ENCODE assay signal across 7 mouse cellular contexts in genomic region chr7:46839446-46839845, GRCm38 (mm10). TPM values are rescaled to one million over a fixed set of nuclear protein-coding genes. Genes with fewer than 3 reads are reported as not detected.
A peak's percentile ranks its signal among the peaks of the same experiment; 100 is the strongest.
DNase-seq lines count a peak whose midpoint lies in the region; ATAC-seq and TF ChIP-seq lines count a peak whose summit lies in the region.

No protein-coding gene starts in this region.

- no peak overlapping the region for H3K4me3 ChIP-seq in midbrain, embryonic 15.5 days
- no peak overlapping the region for H3K4me3 ChIP-seq in midbrain, embryonic 14.5 days (replicated peaks; ENCODE audit: low read depth, low read length)
- no peak overlapping the region for H3K4me3 ChIP-seq in heart, embryonic 12.5 days
- H3K4me3 ChIP-seq in midbrain, postnatal 0 days (ENCODE audit: low read depth, low read length), result no peak overlapping the region

- no peak for DNase-seq in midbrain, embryonic 14.5 days
- DNase-seq in kidney, postnatal 25 days, result peak; percentile 76 to 89
- no peak for DNase-seq in midbrain, postnatal 0 days (ENCODE audit: low spot score)
- no peak for DNase-seq in thymus, adult 18-20 months
- DNase-seq in spleen, postnatal 36 days (ENCODE audit: low spot score in 2 of 2), result no peak

- H3K9ac ChIP-seq in midbrain, embryonic 15.5 days, result no peak overlapping the region
- H3K9ac ChIP-seq in midbrain, embryonic 14.5 days (replicated peaks; ENCODE audit: low read length), result no peak overlapping the region
- H3K9ac ChIP-seq in heart, embryonic 12.5 days, result no peak overlapping the region
- no peak overlapping the region for H3K9ac ChIP-seq in midbrain, postnatal 0 days (replicated peaks; ENCODE audit: low read length, poor library complexity, severe bottlenecking)

- TF ChIP-seq CTCF in midbrain, postnatal 0 days (IDR thresholded peaks at IDR 0.05), result no peak

- H3K36me3 ChIP-seq in midbrain, embryonic 15.5 days (replicated peaks), result no peaks in the 10 kb centered on the region
- no peaks in the 10 kb centered on the region for H3K36me3 ChIP-seq in midbrain, embryonic 14.5 days (ENCODE audit: control insufficient read depth, insufficient read depth, low read length)
- H3K36me3 ChIP-seq in heart, embryonic 12.5 days, result no peaks in the 10 kb centered on the region
- no peaks in the 10 kb centered on the region for H3K36me3 ChIP-seq in midbrain, postnatal 0 days (ENCODE audit: insufficient read depth, low read length)

- H3K27me3 ChIP-seq in midbrain, embryonic 15.5 days (replicated peaks), result 0 out of 2 replicates have a peak, but pooled peaks cover 4% of the 10 kb centered on the region
- no peaks in the 10 kb centered on the region for H3K27me3 ChIP-seq in midbrain, embryonic 14.5 days (ENCODE audit: control insufficient read depth, insufficient read depth, low read length)
- H3K27me3 ChIP-seq in heart, embryonic 12.5 days (replicated peaks), result peaks cover 5% of the 10 kb centered on the region; the same call in 1 of the 2 replicates
- H3K27me3 ChIP-seq in midbrain, postnatal 0 days (ENCODE audit: insufficient read depth, low read length), result no peaks in the 10 kb centered on the region

- ATAC-seq in midbrain, embryonic 15.5 days (replicated peaks), result no peak
- ATAC-seq in midbrain, embryonic 14.5 days (ENCODE audit: low FRiP score, low TSS enrichment), result no peak
- no peak for ATAC-seq in heart, embryonic 12.5 days (ENCODE audit: insufficient number of reproducible peaks, low FRiP score)
- ATAC-seq in midbrain, postnatal 0 days (ENCODE audit: low FRiP score), result no peak

- no peaks in the 10 kb centered on the region for H3K9me3 ChIP-seq in midbrain, embryonic 15.5 days
- H3K9me3 ChIP-seq in midbrain, embryonic 14.5 days (ENCODE audit: control insufficient read depth, low read length), result no peaks in the 10 kb centered on the region
- H3K9me3 ChIP-seq in heart, embryonic 12.5 days (replicated peaks), result no peaks in the 10 kb centered on the region
- no peaks in the 10 kb centered on the region for H3K9me3 ChIP-seq in midbrain, postnatal 0 days (ENCODE audit: low read length)

- 40% methylated on average over 7 of the region's 7 CpGs for WGBS in midbrain, embryonic 15.5 days
- WGBS in midbrain, embryonic 14.5 days, result 32% methylated on average over 7 of the region's 7 CpGs
- WGBS in heart, embryonic 12.5 days, result 18% methylated on average over 7 of the region's 7 CpGs
- whole genome bisulfite sequencing in midbrain, postnatal 0 days, result 37% methylated on average over 7 of the region's 7 CpGs

- 0 out of 2 replicates have a peak overlapping the region, but pooled peaks have one; percentile 67 for H3K27ac ChIP-seq in midbrain, embryonic 15.5 days
- H3K27ac ChIP-seq in midbrain, embryonic 14.5 days (replicated peaks; ENCODE audit: low read depth, low read length), result no peak overlapping the region
- peak overlapping the region; percentile 59; the same call in 1 of the 2 replicates for H3K27ac ChIP-seq in heart, embryonic 12.5 days (ENCODE audit: poor library complexity, severe bottlenecking)
- peak overlapping the region; percentile 48; the same call in 1 of the 2 replicates for H3K27ac ChIP-seq in midbrain, postnatal 0 days (ENCODE audit: low read depth, low read length)

- H3K4me2 ChIP-seq in midbrain, embryonic 15.5 days, result peak overlapping the region; percentile 7; the same call in 1 of the 2 replicates
- H3K4me2 ChIP-seq in midbrain, embryonic 14.5 days (ENCODE audit: low read length), result no peak overlapping the region
- H3K4me2 ChIP-seq in heart, embryonic 12.5 days, result no peak overlapping the region
- H3K4me2 ChIP-seq in midbrain, postnatal 0 days (ENCODE audit: low read depth, low read length, poor library complexity, severe bottlenecking), result peak overlapping the region; percentile 25; the same call in 1 of the 2 replicates

- H3K4me1 ChIP-seq in midbrain, embryonic 15.5 days, result peaks cover 21% of the 10 kb centered on the region
- peaks cover 16% of the 10 kb centered on the region for H3K4me1 ChIP-seq in midbrain, embryonic 14.5 days (ENCODE audit: control insufficient read depth, insufficient read depth, low read length)
- H3K4me1 ChIP-seq in heart, embryonic 12.5 days (replicated peaks), result peaks cover 45% of the 10 kb centered on the region
- peaks cover 12% of the 10 kb centered on the region for H3K4me1 ChIP-seq in midbrain, postnatal 0 days (ENCODE audit: insufficient read depth, low read length)

RNA-seq across cellular contexts. Expression of gene Ldha, which starts 1.8 kb away (rescaled TPM):
- polyA plus RNA-seq in midbrain, embryonic 15.5 days (2015; fragmentation: Nextera tagmentation; extraction: Ambion mirVana), result 522 and 586 TPM in 2 replicates
- polyA plus RNA-seq in midbrain, embryonic 14.5 days (2014; fragmentation: Nextera tagmentation; extraction: Ambion mirVana), result 423 and 442 TPM in 2 replicates
- 2,859 and 2,900 TPM in 2 replicates for polyA plus RNA-seq in heart, embryonic 12.5 days (2016; fragmentation: Nextera tagmentation; extraction: Ambion mirVana)
- 341 and 345 TPM in 2 replicates for total RNA-seq in midbrain, postnatal 0 days (2014; rRNA removed)
- 604 and 701 TPM in 2 replicates for polyA plus RNA-seq in midbrain, postnatal 0 days (2015; fragmentation: Nextera tagmentation; extraction: Ambion mirVana)

RNA-seq across cellular contexts. Expression of gene Ldhc, which starts 21.6 kb away (rescaled TPM):
- 0.15 TPM in 1 of 2 replicates, not detected in the other for polyA plus RNA-seq in midbrain, embryonic 15.5 days (2015; fragmentation: Nextera tagmentation; extraction: Ambion mirVana)
- polyA plus RNA-seq in midbrain, embryonic 14.5 days (2014; fragmentation: Nextera tagmentation; extraction: Ambion mirVana), result 0.20 and 0.50 TPM in 2 replicates
- not detected in 2 replicates for polyA plus RNA-seq in heart, embryonic 12.5 days (2016; fragmentation: Nextera tagmentation; extraction: Ambion mirVana)
- not detected in 2 replicates for total RNA-seq in midbrain, postnatal 0 days (2014; rRNA removed)
- 0.22 and 0.32 TPM in 2 replicates for polyA plus RNA-seq in midbrain, postnatal 0 days (2015; fragmentation: Nextera tagmentation; extraction: Ambion mirVana)

RNA-seq across cellular contexts. Expression of gene Gtf2h1, which starts 43.5 kb away (rescaled TPM):
- 41.2 and 44.6 TPM in 2 replicates for polyA plus RNA-seq in midbrain, embryonic 15.5 days (2015; fragmentation: Nextera tagmentation; extraction: Ambion mirVana)
- 38.1 and 47.2 TPM in 2 replicates for polyA plus RNA-seq in midbrain, embryonic 14.5 days (2014; fragmentation: Nextera tagmentation; extraction: Ambion mirVana)
- polyA plus RNA-seq in heart, embryonic 12.5 days (2016; fragmentation: Nextera tagmentation; extraction: Ambion mirVana), result 32.5 and 33.1 TPM in 2 replicates
- 32.9 and 50.2 TPM in 2 replicates for total RNA-seq in midbrain, postnatal 0 days (2014; rRNA removed)
- polyA plus RNA-seq in midbrain, postnatal 0 days (2015; fragmentation: Nextera tagmentation; extraction: Ambion mirVana), result 36.4 and 38.2 TPM in 2 replicates

RNA-seq across cellular contexts. Expression of gene Hps5, which starts 43.6 kb away (rescaled TPM):
- polyA plus RNA-seq in midbrain, embryonic 15.5 days (2015; fragmentation: Nextera tagmentation; extraction: Ambion mirVana), result 13.0 and 13.7 TPM in 2 replicates
- polyA plus RNA-seq in midbrain, embryonic 14.5 days (2014; fragmentation: Nextera tagmentation; extraction: Ambion mirVana), result 11.3 and 13.8 TPM in 2 replicates
- polyA plus RNA-seq in heart, embryonic 12.5 days (2016; fragmentation: Nextera tagmentation; extraction: Ambion mirVana), result 16.4 and 17.4 TPM in 2 replicates
- total RNA-seq in midbrain, postnatal 0 days (2014; rRNA removed), result 16.7 and 24.6 TPM in 2 replicates
- 8.1 and 9.0 TPM in 2 replicates for polyA plus RNA-seq in midbrain, postnatal 0 days (2015; fragmentation: Nextera tagmentation; extraction: Ambion mirVana)

Comparison
In these comparisons a context has a peak if more than half of its experiments do, and no peak if none do; other contexts are left out.
1. H3K4me2 ChIP-seq: peak in midbrain, embryonic 15.5 days (single experiment) and midbrain, postnatal 0 days (single experiment); none in midbrain, embryonic 14.5 days (single experiment) and heart, embryonic 12.5 days (single experiment).
2. DNase-seq: peak in kidney, postnatal 25 days (2 of 2); none in midbrain, embryonic 14.5 days (single experiment), midbrain, postnatal 0 days (single experiment), thymus, adult 18-20 months (0 of 2) and spleen, postnatal 36 days (0 of 2).